Mouse (Mus musculus): ENCODE measurements around the gene Stac2.

Gene Stac2

GRCm38 (mm10) chr11:97998074-97998793 lies 55.0 kb downstream of the Stac2 start:
- no peak for DNase-seq (ENCODE audit: low spot score in 2 of 2)

- no peak for DNase-seq (ENCODE audit: low spot score in 2 of 2)
Observed at GRCm38 (mm10) chr11:97997387-97997960, 55.8 kb downstream of the Stac2 start.

GRCm38 (mm10) chr11:97996691-97997090 lies 56.6 kb downstream of the Stac2 start:
- DNase-seq (ENCODE audit: low spot score in 2 of 2) = no peak

GRCm38 (mm10) chr11:97995564-97996288 lies 57.5 kb downstream of the Stac2 start, which contains the start of gene Arl5c:
Gene Arl5c (minus strand): TSS chr11:97996181.
- peak; percentile 59 to 62 for DNase-seq (ENCODE audit: low spot score in 2 of 2)

- DNase-seq (ENCODE audit: low spot score in 2 of 2) = peak; percentile 78 to 84
Observed at GRCm38 (mm10) chr11:97994539-97995100, 58.6 kb downstream of the Stac2 start.

GRCm38 (mm10) chr11:97988530-97989096 lies 64.6 kb downstream of the Stac2 start:
- DNase-seq (ENCODE audit: low spot score in 2 of 2) = peak; percentile 84 to 92

- DNase-seq (ENCODE audit: low spot score in 2 of 2) = peak; percentile 91 to 97
Observed at GRCm38 (mm10) chr11:97987551-97988526, 65.4 kb downstream of the Stac2 start.

- no peak for DNase-seq (ENCODE audit: low spot score in 2 of 2)
Observed at GRCm38 (mm10) chr11:97986738-97987465, 66.4 kb downstream of the Stac2 start.

Data from heart, adult 9 months (tissue).